Mouse (Mus musculus) gastrocnemius, adult 2 months (tissue): ENCODE measurements around the gene Fgfr2. TPM values are rescaled to one million over a fixed set of nuclear protein-coding genes. Genes with fewer than 3 reads are reported as not detected.

Experiments
- DNase-seq: peaks from one replicate; pipeline ENCODE4 v3.0.0; 2022
- H3K27ac ChIP-seq: fragments of 200-600 bp; 2 replicates; pipeline ENCODE4 v1.8.1; 2022; ENCODE audit warnings: mild to moderate bottlenecking
- H3K4me3 ChIP-seq: fragments of 200-600 bp; 2 replicates; pipeline ENCODE4 v1.8.1; 2022; ENCODE audit warnings: mild to moderate bottlenecking, moderate library complexity
- CTCF ChIP-seq: fragments of 200-600 bp; IDR thresholded peaks from 2 replicates; pipeline ENCODE4 v1.8.1; 2022; ENCODE audit warnings: antibody characterized with exemption, mild to moderate bottlenecking, moderate library complexity
- intact Hi-C: fragments of 180-260 bp; cut with DNase I; formaldehyde crosslinking; loops from one replicate; pipeline ENCODE4 v1.15.1; 2025
- total RNA-seq, 2 experiments: library from RNA; stranded (reverse); gene quantifications; 2 replicates each; pipeline ENCODE4 v1.2.3; 2021

Fgfr2 gene
- total RNA-seq, 2 experiments from 2014 or later = 0.15 to 0.33 TPM

GRCm38 (mm10) chr7:132719570-132719969 is 403.6 kb downstream of the Fgfr2 start:
- intact Hi-C loops = loop anchor here (5.0 kb wide), 1 partner anchor 37 kb away; no protein-coding TSS in a partner anchor
- H3K4me3 ChIP-seq = no peak overlapping the region
- peak overlapping the region; percentile 72 for H3K27ac ChIP-seq
- TF ChIP-seq CTCF = peak; percentile 26; the same call in 1 of the 2 replicates
- peak; percentile 57 for DNase-seq

- no peak for DNase-seq
- intact Hi-C loops = loop anchor here (5.0 kb wide), 1 partner anchor 33 kb away; no protein-coding TSS in a partner anchor
- TF ChIP-seq CTCF = no peak
- Histone ChIP-seq H3K27ac (peak overlapping the region; percentile 91), H3K4me3 (no peak overlapping the region; the same call in 1 of the 2 replicates)
Measured at GRCm38 (mm10) chr7:132715259-132715658, 407.9 kb downstream of the Fgfr2 start.

GRCm38 (mm10) chr7:132714236-132714923 is 408.8 kb downstream of the Fgfr2 start:
- peak overlapping the region; percentile 34 for H3K4me3 ChIP-seq
- intact Hi-C loops = no loop called here
- DNase-seq = peak; percentile 66
- no peak for TF ChIP-seq CTCF
- H3K27ac ChIP-seq = peak overlapping the region; percentile 91

- peak; percentile 51 for DNase-seq
- intact Hi-C loops = no loop called here
- Histone ChIP-seq H3K27ac (peak overlapping the region; percentile 91), H3K4me3 (peak overlapping the region; percentile 23)
- TF ChIP-seq CTCF = no peak
Measured at GRCm38 (mm10) chr7:132713483-132714126, 409.5 kb downstream of the Fgfr2 start.

GRCm38 (mm10) chr7:132712956-132713355 is 410.2 kb downstream of the Fgfr2 start:
- no peak overlapping the region for H3K4me3 ChIP-seq
- no peak for TF ChIP-seq CTCF
- H3K27ac ChIP-seq = peak overlapping the region; percentile 91
- intact Hi-C loops = no loop called here
- no peak for DNase-seq

- no peak overlapping the region for H3K4me3 ChIP-seq
- H3K27ac ChIP-seq = peak overlapping the region; percentile 91
- no peak for DNase-seq
- TF ChIP-seq CTCF = no peak
- intact Hi-C loops = no loop called here
Measured at GRCm38 (mm10) chr7:132712044-132712708, 411.0 kb downstream of the Fgfr2 start.

- intact Hi-C loops = no loop called here
- Histone ChIP-seq H3K4me3 (no peak overlapping the region), H3K27ac (peak overlapping the region; percentile 91; the same call in 1 of the 2 replicates)
- no peak for TF ChIP-seq CTCF
- DNase-seq = no peak
Measured at GRCm38 (mm10) chr7:132711579-132711978, 411.6 kb downstream of the Fgfr2 start.

GRCm38 (mm10) chr7:132705130-132705529 is 418.0 kb downstream of the Fgfr2 start:
- TF ChIP-seq CTCF = peak; percentile 43
- no peak overlapping the region for H3K27ac ChIP-seq
- no peak overlapping the region for H3K4me3 ChIP-seq
- no peak for DNase-seq
- intact Hi-C loops = no loop called here

GRCm38 (mm10) chr7:132704310-132704875 is 418.8 kb downstream of the Fgfr2 start:
- peak overlapping the region; percentile 63 for H3K27ac ChIP-seq
- no peak for DNase-seq
- no peak for TF ChIP-seq CTCF
- intact Hi-C loops = no loop called here
- no peak overlapping the region for H3K4me3 ChIP-seq

- H3K27ac ChIP-seq = peak overlapping the region; percentile 63
- no peak overlapping the region for H3K4me3 ChIP-seq
- no peak for DNase-seq
- intact Hi-C loops = no loop called here
- TF ChIP-seq CTCF = no peak
Measured at GRCm38 (mm10) chr7:132703515-132704309, 419.4 kb downstream of the Fgfr2 start.

- DNase-seq = no peak
- no peak for TF ChIP-seq CTCF
- Histone ChIP-seq H3K4me3 (no peak overlapping the region), H3K27ac (no peak overlapping the region)
- intact Hi-C loops = no loop called here
Measured at GRCm38 (mm10) chr7:132702492-132703070, 420.6 kb downstream of the Fgfr2 start.

- H3K27ac ChIP-seq = no peak overlapping the region
- no peak for TF ChIP-seq CTCF
- intact Hi-C loops = no loop called here
- no peak for DNase-seq
- no peak overlapping the region for H3K4me3 ChIP-seq
Measured at GRCm38 (mm10) chr7:132702024-132702423, 421.1 kb downstream of the Fgfr2 start.
